Mouse (Mus musculus): Measurements from ENCODE around the gene Larp4b.

Larp4b gene

GRCm38 (mm10) chr13:9178718-9179117 lies 85.0 kb downstream of the Larp4b start:
- no peak for DNase-seq (ENCODE audit: low read depth)

DNA sequence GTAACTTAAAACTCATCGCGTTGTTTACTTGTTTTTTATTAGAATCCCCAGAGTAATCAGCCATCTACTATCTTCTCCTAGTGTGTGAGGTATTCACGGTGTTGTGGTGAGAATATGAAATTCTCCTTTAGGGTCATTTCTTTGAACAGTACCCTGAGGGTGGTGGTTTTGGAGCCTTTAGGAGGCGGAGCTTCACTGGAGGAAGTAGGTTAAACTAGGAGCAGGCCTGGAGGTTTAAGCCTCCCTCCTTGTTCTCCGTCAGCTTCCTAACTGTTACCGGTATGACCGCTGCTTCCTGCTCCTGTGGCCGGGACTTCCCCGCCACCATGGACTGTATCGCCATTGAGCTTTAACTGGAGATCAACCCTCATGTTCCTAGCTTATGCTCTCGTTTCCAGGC lies 86.5 kb downstream of the Larp4b start:
- peak; percentile 59 for DNase-seq (ENCODE audit: low read depth)

GRCm38 (mm10) chr13:9181106-9181505 lies 87.4 kb downstream of the Larp4b start:
- no peak for DNase-seq (ENCODE audit: low read depth)

GRCm38 (mm10) chr13:9181666-9182264 lies 88.1 kb downstream of the Larp4b start:
- DNase-seq (ENCODE audit: low read depth), result peak; percentile 87

DNA sequence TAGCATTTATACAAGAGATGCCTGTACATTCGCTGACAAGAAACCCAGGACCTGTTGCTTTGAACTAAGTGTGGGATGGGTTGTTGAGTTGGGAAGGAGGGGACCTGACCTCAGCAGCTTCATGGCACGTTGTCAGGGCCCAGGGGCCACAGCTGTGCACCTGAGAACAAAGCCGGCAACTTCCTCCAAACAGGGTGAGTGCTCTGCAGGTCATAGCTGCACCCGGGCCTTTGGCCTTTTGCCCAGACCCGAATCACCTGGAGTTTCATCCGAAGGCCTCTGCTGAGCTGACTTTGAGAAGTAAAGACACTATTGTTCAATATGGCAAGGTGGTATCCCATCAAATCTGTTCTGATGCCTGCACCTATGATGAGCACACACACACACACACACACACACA lies 90.6 kb downstream of the Larp4b start:
- DNase-seq (ENCODE audit: low read depth), result no peak

- DNase-seq (ENCODE audit: low read depth), result no peak
These were observed 91.0 kb downstream of the Larp4b start for GRCm38 (mm10) chr13:9184716-9185115.

DNA sequence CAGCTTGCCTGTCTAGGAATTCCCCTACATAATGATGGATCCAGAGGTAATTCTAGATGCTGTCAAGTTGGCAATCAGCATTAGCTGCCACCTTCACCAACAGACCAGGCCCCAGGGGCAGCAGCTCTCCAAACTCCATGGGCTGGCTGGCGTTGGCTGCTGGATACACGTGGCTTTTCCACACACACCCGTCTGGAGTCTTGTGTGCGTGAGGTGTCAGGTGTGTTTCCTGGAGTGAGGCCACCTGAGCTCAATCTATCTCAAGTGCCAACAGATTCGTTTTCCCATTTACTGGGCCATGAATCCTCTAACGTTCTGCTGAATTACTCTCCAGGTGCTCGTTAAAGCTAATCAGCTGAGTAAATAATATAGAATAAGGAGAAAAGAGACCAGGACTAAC lies 93.5 kb downstream of the Larp4b start:
- DNase-seq (ENCODE audit: low read depth), result no peak

- no peak for DNase-seq (ENCODE audit: low read depth)
These were observed 94.2 kb downstream of the Larp4b start for GRCm38 (mm10) chr13:9187566-9188530.

GRCm38 (mm10) chr13:9189481-9189880 lies 95.8 kb downstream of the Larp4b start:
- no peak for DNase-seq (ENCODE audit: low read depth)

DNA sequence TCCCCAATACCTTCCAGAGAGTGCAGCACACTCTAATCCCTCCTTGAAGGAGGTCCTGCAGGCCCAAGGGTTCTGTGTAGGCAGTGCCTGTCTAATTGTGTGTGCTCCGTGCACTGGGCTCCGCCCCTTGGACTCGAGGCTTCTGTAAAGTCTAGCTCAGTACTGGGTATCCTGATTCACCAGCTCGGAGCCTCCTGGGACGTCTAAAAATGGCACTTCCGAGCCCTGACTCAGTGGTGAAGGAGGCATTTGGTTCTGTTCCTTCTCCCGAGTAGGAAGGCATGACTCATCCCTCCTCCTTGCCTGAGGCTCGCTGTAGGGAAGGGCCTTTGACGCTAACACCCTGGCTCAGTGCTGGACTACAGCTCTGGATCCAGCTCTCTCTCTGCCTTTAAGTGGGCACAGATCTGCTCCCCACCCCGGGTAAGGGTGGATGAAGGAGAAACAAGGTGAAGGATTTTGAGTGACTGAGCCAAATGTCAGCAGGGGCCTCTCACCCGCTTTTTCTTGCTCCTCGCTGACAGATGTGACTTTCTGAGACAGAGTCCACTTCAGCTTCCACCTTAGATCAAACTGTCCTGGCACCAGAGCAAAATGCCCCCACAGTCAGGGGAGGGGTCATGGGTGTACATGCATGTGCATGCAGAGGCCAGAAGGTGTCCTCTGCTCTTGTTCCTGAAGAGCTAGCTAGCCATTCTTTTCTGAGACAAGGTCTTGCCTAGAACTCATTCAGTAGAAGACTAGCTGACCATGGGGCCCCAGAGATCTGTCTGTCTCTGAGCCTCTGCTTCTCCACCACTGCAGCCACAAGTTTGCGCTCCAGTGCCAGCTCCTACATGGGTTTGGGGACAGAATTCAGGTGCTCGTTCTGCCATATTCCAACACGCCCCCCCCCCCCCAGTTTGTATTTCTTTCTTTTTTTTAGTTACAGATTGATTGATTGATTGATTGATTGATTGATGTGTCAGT lies 97.8 kb downstream of the Larp4b start:
- peak; percentile 85 for DNase-seq (ENCODE audit: low read depth)

DNA sequence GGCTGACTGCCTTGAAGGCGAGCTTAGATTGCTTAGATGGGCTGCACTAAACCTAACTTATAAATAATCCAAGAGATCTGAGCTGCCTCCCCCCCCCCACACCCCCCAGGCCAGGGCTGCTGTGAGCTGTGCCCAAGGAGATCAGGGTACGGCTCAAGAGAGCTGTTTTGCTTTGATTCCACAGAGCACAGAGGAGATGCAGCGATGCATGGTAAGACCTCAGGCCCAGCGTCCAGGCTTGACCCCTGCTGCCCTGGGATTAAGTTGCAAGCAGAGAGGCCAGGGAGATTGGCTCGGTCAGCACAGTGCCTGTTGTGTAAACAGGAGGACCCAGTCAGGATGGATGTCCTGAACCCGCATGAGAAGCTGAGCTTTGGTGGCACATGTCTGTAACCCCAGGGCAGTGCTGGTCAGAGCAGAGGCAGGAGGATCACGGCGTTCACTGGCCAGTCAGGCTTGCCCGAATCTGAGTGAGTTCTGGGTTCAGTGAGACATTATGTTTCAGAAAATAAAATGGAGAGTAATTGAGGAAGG lies 99.2 kb downstream of the Larp4b start:
- DNase-seq (ENCODE audit: low read depth), result no peak

- DNase-seq (ENCODE audit: low read depth), result no peak
These were observed 101.0 kb downstream of the Larp4b start for GRCm38 (mm10) chr13:9194656-9195055.

GRCm38 (mm10) chr13:9195565-9195964 lies 101.9 kb downstream of the Larp4b start:
- DNase-seq (ENCODE audit: low read depth), result no peak

GRCm38 (mm10) chr13:9198106-9198505 lies 104.4 kb downstream of the Larp4b start:
- no peak for DNase-seq (ENCODE audit: low read depth)

DNA sequence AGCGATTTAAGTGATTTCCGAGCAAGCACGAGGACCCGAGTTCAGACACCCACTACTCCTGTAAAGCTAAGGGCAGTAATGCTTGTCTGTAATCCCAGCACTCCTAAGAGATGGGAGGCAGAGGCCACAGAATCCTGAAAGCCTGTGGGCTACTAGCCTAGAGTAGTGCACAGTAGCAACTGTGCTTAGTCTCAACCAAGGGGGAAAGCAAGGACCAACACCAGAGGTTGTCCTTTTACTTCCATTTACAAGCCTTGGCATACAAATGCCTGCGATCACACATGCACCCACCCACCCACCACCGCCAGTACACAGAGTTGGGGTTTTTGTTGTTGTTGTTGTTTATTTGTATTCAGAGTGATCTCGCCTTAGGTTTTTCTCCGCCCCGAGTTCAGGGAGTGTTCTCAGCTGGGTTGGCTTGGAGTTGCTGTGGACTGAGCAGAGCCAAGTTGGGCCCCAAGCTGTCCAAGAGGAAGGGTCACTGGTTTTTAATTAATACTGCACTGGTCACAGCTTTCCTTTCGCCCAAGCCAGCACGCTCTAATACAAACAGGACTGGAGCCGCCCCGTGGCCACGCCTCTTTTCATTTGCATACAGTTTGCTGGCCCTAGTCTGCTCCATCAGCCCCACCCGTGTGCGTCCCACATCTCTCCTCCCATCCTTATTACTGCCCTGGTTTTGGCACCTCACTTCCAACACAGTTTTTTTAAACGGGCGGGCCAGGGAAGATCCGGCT lies 105.2 kb downstream of the Larp4b start:
- DNase-seq (ENCODE audit: low read depth), result no peak

- DNase-seq (ENCODE audit: low read depth), result no peak
These were observed 105.8 kb downstream of the Larp4b start for GRCm38 (mm10) chr13:9199465-9199844.

GRCm38 (mm10) chr13:9222761-9223405 lies 129.2 kb downstream of the Larp4b start:
- DNase-seq (ENCODE audit: low read depth), result no peak

Measured in 416B (cell line).